22 mouse cellular contexts compared by ENCODE assay signal in genomic region chr2:118457029-118457428, GRCm38 (mm10). TPM values are rescaled to one million over a fixed set of nuclear protein-coding genes. Genes with fewer than 3 reads are reported as not detected.
A peak's percentile ranks its signal among the peaks of the same experiment; 100 is the strongest.
DNase-seq lines count a peak whose midpoint lies in the region; ATAC-seq and TF ChIP-seq lines count a peak whose summit lies in the region.
"Had no signal": no experiment of that assay in that cellular context is flagged by ENCODE, and none has a peak within 500 bp of the region (broad histone marks: within the 10 kb centered on the region; RNA-seq: fewer than 3 reads in every experiment).

No protein-coding gene starts in this region.

- peaks cover 22% of the 10 kb centered on the region for H3K36me3 ChIP-seq in hindbrain, embryonic 13.5 days
- peaks cover 13% of the 10 kb centered on the region; the same call in 1 of the 2 replicates for H3K36me3 ChIP-seq in hindbrain, postnatal 0 days (ENCODE audit: insufficient read depth, low read length)
- peaks cover 46% of the 10 kb centered on the region for H3K36me3 ChIP-seq in midbrain, embryonic 10.5 days
- peaks cover 6% of the 10 kb centered on the region; the same call in 1 of the 2 replicates for H3K36me3 ChIP-seq in midbrain, embryonic 15.5 days (replicated peaks)
- H3K36me3 ChIP-seq in neural tube, embryonic 13.5 days: peaks cover 14% of the 10 kb centered on the region
- H3K36me3 ChIP-seq in neural tube, embryonic 14.5 days (ENCODE audit: control insufficient read depth, insufficient read depth, low read length): no peaks in the 10 kb centered on the region

- peaks cover 16% of the 10 kb centered on the region for H3K4me1 ChIP-seq in hindbrain, embryonic 13.5 days (replicated peaks)
- no peaks in the 10 kb centered on the region for H3K4me1 ChIP-seq in hindbrain, postnatal 0 days (ENCODE audit: insufficient read depth, low read length)
- H3K4me1 ChIP-seq in midbrain, embryonic 10.5 days: peaks cover 15% of the 10 kb centered on the region; the same call in 1 of the 2 replicates
- peaks cover 9% of the 10 kb centered on the region; the same call in 1 of the 2 replicates for H3K4me1 ChIP-seq in midbrain, embryonic 15.5 days
- H3K4me1 ChIP-seq in neural tube, embryonic 13.5 days (replicated peaks): peaks cover 22% of the 10 kb centered on the region
- H3K4me1 ChIP-seq in neural tube, embryonic 14.5 days (ENCODE audit: control insufficient read depth, insufficient read depth, low read length): peaks cover 9% of the 10 kb centered on the region
- H3K4me1 ChIP-seq: intestine, embryonic 15.5 days had no signal

- H3K9me3 ChIP-seq in hindbrain, embryonic 13.5 days: no peaks in the 10 kb centered on the region
- H3K9me3 ChIP-seq in hindbrain, postnatal 0 days (ENCODE audit: low read length): no peaks in the 10 kb centered on the region
- H3K9me3 ChIP-seq in midbrain, embryonic 10.5 days (replicated peaks): no peaks in the 10 kb centered on the region
- no peaks in the 10 kb centered on the region for H3K9me3 ChIP-seq in midbrain, embryonic 15.5 days
- H3K9me3 ChIP-seq in neural tube, embryonic 13.5 days: no peaks in the 10 kb centered on the region
- H3K9me3 ChIP-seq in neural tube, embryonic 14.5 days (ENCODE audit: control insufficient read depth, low read length): no peaks in the 10 kb centered on the region
- H3K9me3 ChIP-seq: embryonic facial prominence, embryonic 15.5 days; forebrain, embryonic 10.5 days; G1E; heart, embryonic 12.5 days; intestine, embryonic 15.5 days had no signal

- H3K4me2 ChIP-seq in hindbrain, embryonic 13.5 days: no peak overlapping the region
- no peak overlapping the region for H3K4me2 ChIP-seq in hindbrain, postnatal 0 days (ENCODE audit: low read depth, low read length)
- H3K4me2 ChIP-seq in midbrain, embryonic 15.5 days: no peak overlapping the region
- H3K4me2 ChIP-seq in neural tube, embryonic 13.5 days: no peak overlapping the region
- H3K4me2 ChIP-seq in neural tube, embryonic 14.5 days (ENCODE audit: low read depth, low read length): no peak overlapping the region
- H3K4me2 ChIP-seq: embryonic facial prominence, embryonic 15.5 days; heart, embryonic 12.5 days; intestine, embryonic 15.5 days had no signal

- H3K9ac ChIP-seq in hindbrain, embryonic 13.5 days: no peak overlapping the region
- no peak overlapping the region for H3K9ac ChIP-seq in hindbrain, postnatal 0 days (replicated peaks; ENCODE audit: low read length)
- no peak overlapping the region for H3K9ac ChIP-seq in midbrain, embryonic 15.5 days
- no peak overlapping the region for H3K9ac ChIP-seq in neural tube, embryonic 13.5 days
- H3K9ac ChIP-seq in neural tube, embryonic 14.5 days (replicated peaks; ENCODE audit: low read depth, low read length): no peak overlapping the region
- H3K9ac ChIP-seq: embryonic facial prominence, embryonic 15.5 days; heart, embryonic 12.5 days; intestine, embryonic 15.5 days had no signal

- no peak overlapping the region for H3K4me3 ChIP-seq in hindbrain, embryonic 13.5 days
- H3K4me3 ChIP-seq in hindbrain, postnatal 0 days (ENCODE audit: low read length): no peak overlapping the region
- no peak overlapping the region for H3K4me3 ChIP-seq in midbrain, embryonic 10.5 days
- H3K4me3 ChIP-seq in midbrain, embryonic 15.5 days: no peak overlapping the region
- H3K4me3 ChIP-seq in neural tube, embryonic 13.5 days: no peak overlapping the region
- H3K4me3 ChIP-seq in neural tube, embryonic 14.5 days (ENCODE audit: low read depth, low read length): no peak overlapping the region
- H3K4me3 ChIP-seq: embryonic facial prominence, embryonic 15.5 days; erythroblast, embryonic 14.5 days; forebrain, embryonic 10.5 days; gastrocnemius, adult 2 months; heart, embryonic 12.5 days; intestine, embryonic 15.5 days had no signal

- DNase-seq in hindbrain, postnatal 0 days (ENCODE audit: low spot score): no peak
- no peak for DNase-seq in midbrain, embryonic 10.5 days (ENCODE audit: low spot score)
- no peak for DNase-seq in B cell, adult 2 months
- DNase-seq: adrenal gland, adult 8-10 months; adrenal gland, postnatal 36 days; cerebellum, adult 11 months; cerebellum, adult 8-10 months; cerebellum, postnatal 14 days; embryo, embryonic 11 days; gastrocnemius, adult 2 months; gastrocnemius, postnatal 25 days had no signal

- TF ChIP-seq CTCF in hindbrain, postnatal 0 days (IDR thresholded peaks at IDR 0.05; ENCODE audit: low read depth): no peak

- H3K27ac ChIP-seq in hindbrain, embryonic 13.5 days: peak overlapping the region; percentile 86
- no peak overlapping the region; the same call in 1 of the 2 replicates for H3K27ac ChIP-seq in hindbrain, postnatal 0 days
- H3K27ac ChIP-seq in midbrain, embryonic 10.5 days (replicated peaks): peak overlapping the region; percentile 47; the same call in 1 of the 2 replicates
- no peak overlapping the region for H3K27ac ChIP-seq in midbrain, embryonic 15.5 days
- H3K27ac ChIP-seq in neural tube, embryonic 13.5 days (replicated peaks): peak overlapping the region; percentile 90
- H3K27ac ChIP-seq in neural tube, embryonic 14.5 days (ENCODE audit: low read depth, low read length): peak overlapping the region; percentile 82
- H3K27ac ChIP-seq: embryonic facial prominence, embryonic 15.5 days; forebrain, embryonic 10.5 days; gastrocnemius, adult 2 months; intestine, embryonic 15.5 days had no signal

- no peaks in the 10 kb centered on the region for H3K27me3 ChIP-seq in hindbrain, embryonic 13.5 days
- no peaks in the 10 kb centered on the region for H3K27me3 ChIP-seq in hindbrain, postnatal 0 days (ENCODE audit: insufficient read depth, low read length)
- no peaks in the 10 kb centered on the region for H3K27me3 ChIP-seq in midbrain, embryonic 10.5 days (ENCODE audit: low read depth, poor library complexity, severe bottlenecking)
- no peaks in the 10 kb centered on the region for H3K27me3 ChIP-seq in midbrain, embryonic 15.5 days (replicated peaks)
- H3K27me3 ChIP-seq in neural tube, embryonic 13.5 days: no peaks in the 10 kb centered on the region
- no peaks in the 10 kb centered on the region for H3K27me3 ChIP-seq in neural tube, embryonic 14.5 days (ENCODE audit: control insufficient read depth, insufficient read depth, low read length)
- H3K27me3 ChIP-seq: embryonic facial prominence, embryonic 15.5 days; heart, embryonic 12.5 days; intestine, embryonic 15.5 days had no signal

- no peak for ATAC-seq in hindbrain, embryonic 13.5 days (ENCODE audit: low FRiP score)
- ATAC-seq in hindbrain, postnatal 0 days: no peak
- no peak for ATAC-seq in midbrain, embryonic 15.5 days (replicated peaks)
- ATAC-seq in neural tube, embryonic 13.5 days (ENCODE audit: low read depth): peak; percentile 74
- ATAC-seq in neural tube, embryonic 14.5 days (ENCODE audit: low read depth): peak; percentile 62
- ATAC-seq: CD4-positive, CD25-positive, alpha-beta regulatory T cell, adult 4 months; intestine, embryonic 15.5 days had no signal

- 63% methylated on average over 3 of the region's 3 CpGs for WGBS in hindbrain, embryonic 13.5 days
- 76% methylated on average over 3 of the region's 3 CpGs for WGBS in hindbrain, postnatal 0 days
- WGBS in midbrain, embryonic 10.5 days: 91% methylated on average over 3 of the region's 3 CpGs
- 79% methylated on average over 3 of the region's 3 CpGs for WGBS in midbrain, embryonic 15.5 days
- 44% methylated on average over 3 of the region's 3 CpGs for WGBS in neural tube, embryonic 13.5 days
- 37% methylated on average over 3 of the region's 3 CpGs for WGBS in neural tube, embryonic 14.5 days

RNA-seq across cellular contexts. Expression of gene Srp14, which starts 22.5 kb away (rescaled TPM):
- 362 and 376 TPM in 2 replicates for polyA plus RNA-seq in hindbrain, embryonic 13.5 days (2015; fragmentation: Nextera tagmentation; extraction: Ambion mirVana)
- 126 and 151 TPM in 2 replicates for total RNA-seq in hindbrain, postnatal 0 days (2014; rRNA removed)
- 330 and 361 TPM in 2 replicates for polyA plus RNA-seq in hindbrain, postnatal 0 days (2015; fragmentation: Nextera tagmentation; extraction: Ambion mirVana)
- polyA plus RNA-seq in midbrain, embryonic 10.5 days (2016; fragmentation: Nextera tagmentation; extraction: Ambion mirVana): 261 and 272 TPM in 2 replicates
- polyA plus RNA-seq in midbrain, embryonic 15.5 days (2015; fragmentation: Nextera tagmentation; extraction: Ambion mirVana): 303 and 315 TPM in 2 replicates
- 367 and 393 TPM in 2 replicates for polyA plus RNA-seq in neural tube, embryonic 13.5 days (2015; fragmentation: Nextera tagmentation; extraction: Ambion mirVana)
- polyA plus RNA-seq in neural tube, embryonic 14.5 days (2014; fragmentation: Nextera tagmentation; extraction: Ambion mirVana): 331 and 342 TPM in 2 replicates

Comparison
In these comparisons a context has a peak if more than half of its experiments do, and no peak if none do; other contexts are left out.
1. H3K27ac ChIP-seq: peak in hindbrain, embryonic 13.5 days (single experiment), midbrain, embryonic 10.5 days (single experiment), neural tube, embryonic 13.5 days (single experiment) and neural tube, embryonic 14.5 days (single experiment); none in hindbrain, postnatal 0 days (single experiment) and midbrain, embryonic 15.5 days (single experiment).
2. ATAC-seq: peak in neural tube, embryonic 13.5 days (single experiment) and neural tube, embryonic 14.5 days (single experiment); none in hindbrain, embryonic 13.5 days (single experiment), hindbrain, postnatal 0 days (single experiment) and midbrain, embryonic 15.5 days (single experiment).